ENCODE assay signal across 8 mouse cellular contexts in genomic region chr15:36960010-36960875, GRCm38 (mm10). TPM values are rescaled to one million over a fixed set of nuclear protein-coding genes. Genes with fewer than 3 reads are reported as not detected.
DNase-seq lines count a peak whose midpoint lies in the region; ATAC-seq and TF ChIP-seq lines count a peak whose summit lies in the region.

No protein-coding gene starts in this region.

- H3K27me3 ChIP-seq in forebrain, postnatal 0 days (ENCODE audit: insufficient read depth, low read length): no peaks in the 10 kb centered on the region
- H3K27me3 ChIP-seq in hindbrain, embryonic 12.5 days: no peaks in the 10 kb centered on the region
- H3K27me3 ChIP-seq in stomach, embryonic 15.5 days (replicated peaks): no peaks in the 10 kb centered on the region

- no peaks in the 10 kb centered on the region for H3K9me3 ChIP-seq in forebrain, postnatal 0 days (ENCODE audit: low read length)
- no peaks in the 10 kb centered on the region for H3K9me3 ChIP-seq in hindbrain, embryonic 12.5 days (replicated peaks)
- no peaks in the 10 kb centered on the region for H3K9me3 ChIP-seq in stomach, embryonic 15.5 days

- no peaks in the 10 kb centered on the region for H3K36me3 ChIP-seq in forebrain, postnatal 0 days (ENCODE audit: insufficient read depth)
- no peaks in the 10 kb centered on the region for H3K36me3 ChIP-seq in hindbrain, embryonic 12.5 days
- H3K36me3 ChIP-seq in stomach, embryonic 15.5 days: no peaks in the 10 kb centered on the region

- H3K27ac ChIP-seq in forebrain, postnatal 0 days (ENCODE audit: low read depth, low read length): peak overlapping the region; percentile 81
- peak overlapping the region; percentile 44 for H3K27ac ChIP-seq in hindbrain, embryonic 12.5 days
- peak overlapping the region; percentile 33; the same call in 1 of the 2 replicates for H3K27ac ChIP-seq in stomach, embryonic 15.5 days

- TF ChIP-seq CTCF in forebrain, postnatal 0 days (IDR thresholded peaks at IDR 0.05; ENCODE audit: low read depth): 0 out of 2 replicates have a peak, but pooled peaks have one; percentile 4

- 38% methylated on average over 17 of the region's 17 CpGs for WGBS in forebrain, postnatal 0 days
- WGBS in hindbrain, embryonic 12.5 days: 72% methylated on average over 17 of the region's 17 CpGs
- WGBS in stomach, embryonic 15.5 days: 51% methylated on average over 17 of the region's 17 CpGs

- intact Hi-C loops in heart, postnatal 25 days (cut with DNase I): no loop called here

- H3K4me1 ChIP-seq in forebrain, postnatal 0 days (ENCODE audit: insufficient read depth): 0 out of 2 replicates have a peak, but pooled peaks cover 10% of the 10 kb centered on the region
- no peaks in the 10 kb centered on the region for H3K4me1 ChIP-seq in hindbrain, embryonic 12.5 days
- no peaks in the 10 kb centered on the region; the same call in 1 of the 2 replicates for H3K4me1 ChIP-seq in stomach, embryonic 15.5 days

- H3K4me3 ChIP-seq in forebrain, postnatal 0 days (ENCODE audit: low read depth, low read length): no peak overlapping the region
- no peak overlapping the region for H3K4me3 ChIP-seq in hindbrain, embryonic 12.5 days
- H3K4me3 ChIP-seq in stomach, embryonic 15.5 days (replicated peaks): no peak overlapping the region

- ATAC-seq in forebrain, postnatal 0 days: peak; percentile 90
- peak; percentile 75 for ATAC-seq in hindbrain, embryonic 12.5 days (ENCODE audit: low FRiP score)
- peak; percentile 97 for ATAC-seq in megakaryocyte progenitor cell, adult 5-6 weeks (replicated peaks; ENCODE audit: poor library complexity)
- peak; percentile 66; the same call in 1 of the 2 replicates for ATAC-seq in stomach, embryonic 15.5 days (ENCODE audit: insufficient read depth, low FRiP score, low read depth)

- peak overlapping the region; percentile 23; the same call in 1 of the 2 replicates for H3K4me2 ChIP-seq in forebrain, postnatal 0 days (ENCODE audit: low read depth)
- H3K4me2 ChIP-seq in hindbrain, embryonic 12.5 days (replicated peaks): no peak overlapping the region
- H3K4me2 ChIP-seq in stomach, embryonic 15.5 days: peak overlapping the region; percentile 16; the same call in 1 of the 2 replicates

- H3K9ac ChIP-seq in forebrain, postnatal 0 days: peak overlapping the region; percentile 28; the same call in 1 of the 2 replicates
- no peak overlapping the region for H3K9ac ChIP-seq in hindbrain, embryonic 12.5 days
- no peak overlapping the region for H3K9ac ChIP-seq in stomach, embryonic 15.5 days

- peak; percentile 59 to 70 for DNase-seq in heart, adult 18-20 months
- no peak for DNase-seq in heart, postnatal 25 days (ENCODE audit: low spot score)
- DNase-seq in c-Kit-positive CD71-positive TER-119-positive erythroid progenitor cells, embryonic 14.5 days (ENCODE audit: low spot score): peak; percentile 85
- DNase-seq in forebrain, postnatal 0 days: peak; percentile 89
- peak; percentile 94 for DNase-seq in layer of hippocampus, adult 9-11 months

RNA-seq across cellular contexts. Expression of gene Zfp706, which starts 47.3 kb away (rescaled TPM):
- total RNA-seq in heart, adult 18-20 months (2021): 100 to 1,000 TPM; 196 to 224 TPM
- total RNA-seq in heart, postnatal 25 days (2021): 100 to 1,000 TPM; 201 to 234 TPM
- total RNA-seq in forebrain, postnatal 0 days (2014; rRNA removed): 66.6 and 71.0 TPM in 2 replicates
- polyA plus RNA-seq in forebrain, postnatal 0 days (2015; fragmentation: Nextera tagmentation; extraction: Ambion mirVana): 575 and 586 TPM in 2 replicates
- polyA plus RNA-seq in hindbrain, embryonic 12.5 days (2016; fragmentation: Nextera tagmentation; extraction: Ambion mirVana): 417 and 440 TPM in 2 replicates
- 403 and 471 TPM in 2 replicates for total RNA-seq in megakaryocyte progenitor cell, adult 5-6 weeks (2015)
- total RNA-seq in megakaryocyte progenitor cell, adult 5-6 weeks (2017): 93.6 and 95.9 TPM in 2 replicates
- polyA plus RNA-seq in stomach, embryonic 15.5 days (2015; fragmentation: Nextera tagmentation; extraction: Ambion mirVana): 478 and 535 TPM in 2 replicates
